Mouse (Mus musculus) urinary bladder, postnatal 25 days (tissue): ENCODE data around the gene Hoxb9.

Source experiments
- DNase-seq: peaks from one replicate; pipeline ENCODE4 v3.0.0; 2022; ENCODE audit warnings: low spot score

The Hoxb9 gene

GRCm38 (mm10) chr11:96313806-96314428 lies 42.7 kb downstream of the Hoxb9 start:
- DNase-seq: no peak

- DNase-seq: no peak
Measured at GRCm38 (mm10) chr11:96314671-96315343, 43.5 kb downstream of the Hoxb9 start.

GRCm38 (mm10) chr11:96315344-96315681 lies 44.1 kb downstream of the Hoxb9 start:
- no peak for DNase-seq

- DNase-seq: no peak
Measured at GRCm38 (mm10) chr11:96316696-96317607, 45.7 kb downstream of the Hoxb9 start.

- DNase-seq: no peak
Measured at GRCm38 (mm10) chr11:96317608-96318367, 46.5 kb downstream of the Hoxb9 start, which contains the start of gene Hoxb4. TSS of gene Hoxb4 (plus strand) at chr11:96318267.

GRCm38 (mm10) chr11:96318368-96319070 lies 47.3 kb downstream of the Hoxb9 start:
- no peak for DNase-seq

GRCm38 (mm10) chr11:96319071-96319902 lies 48.0 kb downstream of the Hoxb9 start:
- DNase-seq: no peak

GRCm38 (mm10) chr11:96319910-96320309 lies 48.7 kb downstream of the Hoxb9 start:
- no peak for DNase-seq

- no peak for DNase-seq
Measured at GRCm38 (mm10) chr11:96320688-96321087, 49.4 kb downstream of the Hoxb9 start.

- DNase-seq: no peak
Measured at GRCm38 (mm10) chr11:96321846-96322245, 50.6 kb downstream of the Hoxb9 start.

GRCm38 (mm10) chr11:96322738-96323137 lies 51.5 kb downstream of the Hoxb9 start:
- no peak for DNase-seq

- DNase-seq: no peak
Measured at GRCm38 (mm10) chr11:96323154-96323553, 51.9 kb downstream of the Hoxb9 start, which contains the start of gene Hoxb3. TSS of gene Hoxb3 (plus strand) at chr11:96323326.

GRCm38 (mm10) chr11:96324125-96324524 lies 52.9 kb downstream of the Hoxb9 start:
- no peak for DNase-seq

- no peak for DNase-seq
Measured at GRCm38 (mm10) chr11:96324965-96325364, 53.7 kb downstream of the Hoxb9 start.

GRCm38 (mm10) chr11:96325747-96326212 lies 54.5 kb downstream of the Hoxb9 start:
- no peak for DNase-seq
